Mouse (Mus musculus) cerebellum, adult 18-20 months (tissue): ENCODE measurements around the gene Nostrin.

Source experiments
- DNase-seq, 2 experiments: peaks; one replicate each; pipeline ENCODE4 v3.0.0; 2021

The Nostrin gene

DNA sequence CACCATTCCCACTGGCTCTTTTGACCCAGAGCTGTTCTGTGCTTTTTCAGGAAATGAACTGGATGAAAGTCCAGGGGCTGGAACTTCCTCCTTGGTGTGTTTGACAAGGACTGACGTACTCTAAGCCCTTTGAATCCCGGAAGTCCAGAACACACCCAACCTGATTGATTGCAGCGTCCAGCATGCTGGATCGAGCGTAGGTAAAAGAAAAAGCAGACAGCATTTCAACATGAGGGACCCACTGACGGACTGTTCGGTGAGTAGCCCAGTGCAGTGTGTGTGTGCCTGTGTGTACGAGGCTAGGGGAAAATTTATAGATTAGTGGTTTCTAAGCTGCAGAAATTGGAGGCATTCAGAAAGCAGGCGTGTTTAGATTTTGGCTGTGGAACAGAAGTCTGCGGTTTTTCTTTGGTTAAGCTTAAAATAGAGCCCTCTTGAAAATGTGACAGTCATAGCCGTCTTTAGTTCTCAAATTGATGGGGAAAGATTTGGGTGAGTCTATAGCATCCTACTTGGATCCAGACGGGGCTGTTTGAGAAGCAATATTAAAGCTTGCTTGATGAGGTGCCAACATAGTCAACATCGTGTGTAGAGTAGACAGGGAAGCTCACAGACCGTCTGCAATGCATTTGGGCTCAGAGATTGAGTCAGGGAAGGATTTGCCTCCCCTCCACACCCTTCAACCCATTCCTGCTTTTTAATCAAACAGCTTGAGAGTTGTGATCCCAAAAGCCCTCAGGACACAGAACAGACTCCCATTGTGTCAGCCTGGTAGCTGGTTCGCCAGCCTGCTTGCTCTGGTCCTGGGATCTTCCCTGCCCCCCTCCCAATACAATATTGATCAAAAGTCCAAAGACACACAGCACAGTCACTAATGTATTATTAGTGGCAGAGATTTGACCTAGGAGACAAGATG lies at the start of gene Nostrin:
TSS of gene Nostrin (plus strand) at position 140 of the 916 bp plus-strand sequence.
- no peak for DNase-seq

DNA sequence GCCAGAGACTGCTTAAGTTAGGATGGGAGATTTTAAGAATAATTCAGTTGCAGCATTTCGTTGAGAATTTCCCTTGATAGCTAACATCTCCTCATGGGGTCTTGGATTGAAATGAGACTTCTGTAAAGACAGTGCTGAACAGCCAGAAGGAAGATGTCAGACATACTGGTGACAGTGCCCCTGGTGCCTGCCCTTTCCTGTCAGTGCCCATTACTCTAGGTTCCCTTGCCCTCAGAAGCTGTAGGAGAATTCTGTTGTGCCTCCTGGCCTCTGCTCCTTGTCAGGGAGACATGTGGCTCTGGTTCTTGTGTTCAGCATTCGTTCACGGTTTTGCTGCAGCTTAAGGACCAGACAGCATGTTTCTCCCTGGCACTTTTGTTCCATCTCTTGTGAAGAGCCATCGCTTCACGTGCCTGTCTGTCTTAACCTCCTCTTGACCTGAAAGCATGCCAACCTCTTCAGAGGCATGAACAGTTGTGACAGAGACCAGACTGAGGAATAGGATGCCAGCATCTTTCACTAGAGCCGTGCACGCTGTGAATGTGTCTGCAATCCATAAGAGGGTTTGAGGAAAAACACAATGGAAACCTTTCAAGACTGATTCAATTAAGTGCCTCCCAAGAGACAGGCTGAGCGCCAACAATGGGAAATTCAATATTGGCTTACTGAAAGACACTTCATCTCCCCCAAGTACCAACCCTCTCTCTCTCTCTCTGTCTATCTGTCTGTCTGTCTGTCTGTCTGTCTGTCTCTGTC lies 48.9 kb upstream of the Nostrin start:
- DNase-seq: no peak

DNA sequence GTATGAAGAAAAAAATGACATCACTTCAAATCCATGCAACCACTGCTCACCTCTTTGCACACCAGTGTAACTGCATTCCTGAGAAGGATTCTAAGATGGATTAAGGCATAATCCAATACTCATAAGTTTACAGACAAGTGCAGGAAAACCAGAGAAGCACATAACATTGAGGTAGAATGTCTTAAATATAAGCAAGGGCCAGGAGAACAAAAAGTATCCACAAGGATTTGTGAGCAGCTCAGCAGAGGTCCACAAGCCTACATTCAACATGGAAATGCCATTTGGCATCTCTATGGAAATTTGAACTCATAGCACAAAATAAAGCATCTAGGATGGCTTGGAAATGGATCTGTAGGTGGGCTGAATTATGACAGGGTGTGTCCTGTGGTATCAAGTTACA lies 39.8 kb upstream of the Nostrin start:
- no peak for DNase-seq

DNA sequence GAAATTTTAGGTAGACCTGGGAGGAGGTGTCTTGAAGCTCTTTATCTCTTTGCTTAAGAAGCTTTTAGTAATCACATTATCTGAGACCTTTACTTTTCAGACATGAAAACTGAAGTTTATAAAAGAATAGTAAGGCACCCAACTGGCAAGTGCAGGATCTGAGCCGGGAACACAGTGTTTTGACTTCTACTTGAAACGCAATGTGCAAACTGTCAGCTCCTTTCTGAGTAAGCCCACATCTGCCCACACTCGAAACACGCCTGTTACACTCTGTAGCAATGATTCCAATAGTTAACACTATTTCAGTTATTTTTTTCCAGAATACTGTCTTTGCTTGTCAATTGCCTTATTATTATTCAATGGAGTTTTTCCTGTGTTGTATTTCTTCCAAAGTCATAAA lies 38.8 kb upstream of the Nostrin start:
- no peak for DNase-seq

DNA sequence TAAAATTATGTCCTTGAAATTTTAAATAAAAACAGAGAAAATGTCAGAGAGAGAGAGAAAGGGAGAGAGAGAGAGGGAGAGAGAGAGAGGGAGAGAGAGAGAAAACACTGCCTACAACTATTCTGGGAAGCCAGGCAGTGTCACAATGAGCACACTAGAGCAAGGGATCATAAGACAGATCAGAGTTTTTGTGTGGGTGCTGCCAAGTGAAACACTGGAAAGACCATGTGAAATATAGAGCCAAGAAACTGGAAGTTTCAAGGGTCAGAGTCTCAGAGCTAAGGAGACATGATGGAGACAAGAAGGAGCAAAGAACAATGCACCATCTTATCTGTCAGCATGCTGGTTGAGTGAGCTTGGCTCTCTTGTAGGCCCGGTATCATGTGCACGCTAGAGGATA lies 38.1 kb upstream of the Nostrin start:
- DNase-seq: no peak

DNA sequence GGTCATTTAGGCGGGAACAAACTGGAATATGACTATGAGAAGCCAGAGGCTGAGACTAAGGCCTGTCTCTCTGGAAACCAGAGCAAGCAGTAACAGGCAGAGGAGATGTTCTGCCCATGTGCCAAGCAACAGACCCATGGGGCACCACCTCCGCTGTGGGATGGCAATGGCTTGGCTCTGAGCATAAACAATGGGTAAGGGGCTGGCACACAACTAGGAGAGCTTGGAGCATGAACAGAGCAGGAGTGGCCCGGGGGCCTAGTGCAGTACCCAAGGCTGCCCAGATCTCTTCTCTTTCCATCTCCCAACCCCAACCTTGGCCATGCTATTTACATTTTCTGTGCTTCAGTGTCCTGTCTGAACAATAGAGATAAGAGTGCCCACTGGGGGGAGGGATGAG lies 36.9 kb upstream of the Nostrin start:
- no peak for DNase-seq

DNA sequence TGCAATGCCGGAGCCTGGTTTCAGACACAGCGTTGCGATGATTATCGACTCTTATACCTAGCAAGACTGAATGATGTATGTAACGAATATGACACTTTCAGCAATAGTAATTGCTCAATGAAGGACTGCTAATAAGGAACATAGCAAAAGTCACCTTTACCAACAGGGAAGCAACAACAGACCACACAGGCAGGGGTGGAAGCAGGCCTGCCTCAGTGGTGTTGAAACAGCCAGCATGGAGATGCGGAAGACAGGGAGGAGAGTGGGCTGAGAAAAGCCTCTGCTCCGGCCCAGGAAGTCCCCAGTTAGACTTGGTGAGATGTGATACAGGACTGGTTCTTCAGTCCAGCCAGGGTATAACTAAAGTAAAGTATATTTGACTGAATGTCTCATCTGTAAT lies 36.5 kb upstream of the Nostrin start:
- DNase-seq: no peak

DNA sequence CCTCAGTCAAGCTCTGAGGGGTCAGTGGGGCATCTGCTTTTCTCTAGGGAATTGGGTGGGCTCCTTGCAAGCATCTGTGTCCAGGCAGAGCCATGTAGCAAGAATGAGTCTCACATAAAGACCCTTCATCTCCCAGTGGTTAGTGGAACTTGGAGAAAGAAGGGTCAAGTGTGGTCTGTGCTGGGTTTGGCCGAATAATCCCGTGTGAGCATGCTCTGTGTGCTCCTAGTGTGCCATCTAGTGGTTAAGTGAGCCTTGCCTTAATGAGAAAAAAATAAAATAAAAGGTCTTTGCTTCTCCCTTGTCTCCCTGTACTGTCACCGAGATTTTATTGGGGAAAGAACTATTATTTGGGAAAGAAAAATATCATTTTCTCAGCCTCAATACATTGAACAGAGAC lies 34.9 kb upstream of the Nostrin start:
- DNase-seq: peak in 1 of 2 experiments; percentile 39

DNA sequence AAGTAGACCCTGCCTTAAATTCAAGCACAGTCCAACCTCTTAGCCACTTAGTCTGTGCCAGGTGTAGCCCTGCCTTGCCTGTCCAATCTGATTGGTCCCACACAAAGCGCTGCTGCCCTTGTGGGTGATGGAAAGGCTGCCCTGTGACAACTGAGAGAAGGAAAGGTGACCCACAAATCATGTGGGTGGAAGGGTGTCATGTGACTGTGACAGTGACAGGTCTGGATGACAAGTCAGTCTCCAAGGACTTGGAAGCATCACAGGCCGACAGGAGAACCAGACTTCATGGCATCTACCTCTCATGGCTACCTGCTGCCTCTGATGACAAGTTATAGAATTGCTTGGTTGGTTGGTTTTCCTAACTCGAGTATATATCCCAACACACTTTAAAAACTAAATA lies 32.1 kb upstream of the Nostrin start:
- DNase-seq: no peak

DNA sequence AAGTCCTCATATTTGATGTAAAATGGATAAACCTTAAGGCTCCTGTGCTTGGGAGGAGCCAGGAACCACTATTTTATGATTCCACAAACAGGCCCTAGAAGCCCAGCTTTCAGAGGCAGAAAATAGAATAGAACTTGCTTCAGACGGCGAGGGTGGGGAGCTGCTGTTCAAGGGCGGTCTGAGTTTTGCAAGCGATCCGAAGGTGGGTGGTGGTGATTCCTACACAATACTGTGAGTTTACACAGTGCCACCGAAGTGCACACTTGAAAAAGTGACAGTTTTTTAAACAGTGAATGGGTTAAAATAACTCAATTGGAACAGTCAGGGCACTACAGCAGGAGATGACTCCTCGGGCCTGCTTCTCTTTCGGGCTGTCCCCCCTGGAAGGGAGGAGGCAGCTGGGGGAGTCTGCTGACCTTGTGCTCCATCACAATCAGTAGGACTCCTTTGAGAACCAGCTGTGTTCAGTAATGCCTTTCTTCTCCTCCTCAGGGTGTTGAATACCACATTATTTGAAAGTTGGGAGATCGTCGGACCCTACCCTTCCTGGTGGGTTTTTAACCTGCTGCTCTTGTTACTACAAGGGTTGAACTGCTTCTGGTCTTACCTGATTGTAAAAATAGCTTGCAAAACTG lies 31.0 kb upstream of the Nostrin start:
- no peak for DNase-seq

DNA sequence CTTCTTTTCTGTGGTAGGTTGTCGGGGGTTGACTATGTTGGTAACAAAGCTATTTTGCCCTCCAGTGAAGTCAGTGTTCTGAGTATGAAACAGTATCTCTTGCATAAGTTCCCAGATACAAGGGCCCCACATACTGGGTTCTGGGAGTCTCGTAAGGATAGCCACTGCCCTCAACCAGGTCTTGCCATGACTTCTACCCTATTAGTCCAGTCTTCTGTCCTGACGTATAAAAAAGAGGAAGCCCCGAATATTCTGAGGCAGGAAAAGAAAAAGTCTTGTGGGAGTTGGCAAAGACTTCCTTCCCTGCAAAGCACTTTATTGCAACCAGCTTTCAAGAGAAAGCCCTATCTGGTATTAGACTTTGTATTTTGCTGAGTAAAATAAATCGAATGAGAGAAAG lies 26.4 kb upstream of the Nostrin start:
- DNase-seq: no peak

DNA sequence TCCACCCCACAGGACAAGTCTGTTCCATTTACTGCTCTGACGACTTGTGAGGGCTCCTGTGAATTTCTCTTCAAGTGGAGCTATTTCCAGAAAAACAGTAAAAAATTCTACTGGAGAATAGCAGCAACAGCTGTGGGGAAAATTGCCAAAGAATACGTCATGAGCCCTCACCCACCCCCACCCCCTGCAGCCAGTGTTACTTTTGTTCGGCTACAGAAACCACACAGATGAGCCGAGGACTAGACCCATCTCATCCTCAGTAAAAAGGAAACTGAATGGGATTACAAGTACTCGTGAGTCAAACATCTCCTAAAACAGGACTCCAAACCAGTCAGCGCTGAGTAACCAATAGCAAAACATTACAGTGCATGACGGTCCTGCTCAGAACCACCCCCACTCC lies 25.9 kb upstream of the Nostrin start:
- DNase-seq: no peak

DNA sequence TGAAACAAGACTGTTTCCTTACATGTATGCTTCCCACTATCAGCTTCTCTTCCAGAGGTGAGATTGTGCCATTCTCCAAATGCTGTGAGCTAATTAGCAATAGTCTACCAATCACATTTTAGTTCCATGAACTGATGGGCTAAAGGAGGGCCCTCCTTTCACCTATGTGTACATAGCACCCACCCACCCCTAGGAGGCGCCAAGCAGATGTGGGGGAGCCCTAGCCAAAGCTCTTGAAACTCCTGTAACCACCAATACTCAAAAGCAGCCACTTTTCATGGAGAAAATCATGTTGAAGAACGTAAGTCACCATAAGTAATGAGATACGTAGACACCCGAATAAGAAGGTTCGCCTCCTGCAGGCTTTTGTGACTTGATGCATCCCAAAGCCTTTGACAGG lies 23.0 kb upstream of the Nostrin start:
- DNase-seq: no peak

DNA sequence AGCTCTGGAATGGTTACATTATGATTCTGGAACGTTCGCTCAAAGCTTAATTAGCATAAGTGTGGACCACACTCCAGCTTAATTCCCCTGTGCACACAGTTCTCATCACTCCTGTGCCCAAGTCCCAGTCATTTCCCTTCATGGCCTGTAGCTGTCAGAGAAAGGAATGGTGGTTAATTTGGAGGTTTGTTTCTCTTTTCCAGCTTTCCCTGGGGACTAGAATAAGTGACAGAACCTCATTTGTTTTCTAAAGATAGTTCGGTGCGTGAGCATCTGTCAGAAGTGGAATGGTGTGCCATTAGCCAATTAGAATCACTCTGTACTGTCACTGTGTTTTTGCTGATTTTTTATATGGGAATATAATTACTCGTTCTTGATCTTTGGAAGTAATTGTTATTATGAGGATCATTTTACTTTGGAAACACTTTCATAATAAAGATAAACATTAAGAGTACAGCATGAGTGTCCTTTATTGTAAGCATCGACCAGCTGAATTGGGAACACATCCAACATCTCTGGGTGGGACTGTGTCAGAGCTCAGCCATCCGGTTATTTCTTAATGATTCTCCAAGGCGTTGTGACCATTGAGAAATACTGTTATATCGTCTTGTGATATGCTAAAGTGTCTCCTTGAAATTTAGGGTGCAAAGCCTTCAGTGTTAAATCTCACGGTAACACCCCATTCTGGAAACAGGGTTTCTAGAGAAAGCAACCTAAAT lies 21.6 kb upstream of the Nostrin start:
- DNase-seq: no peak

DNA sequence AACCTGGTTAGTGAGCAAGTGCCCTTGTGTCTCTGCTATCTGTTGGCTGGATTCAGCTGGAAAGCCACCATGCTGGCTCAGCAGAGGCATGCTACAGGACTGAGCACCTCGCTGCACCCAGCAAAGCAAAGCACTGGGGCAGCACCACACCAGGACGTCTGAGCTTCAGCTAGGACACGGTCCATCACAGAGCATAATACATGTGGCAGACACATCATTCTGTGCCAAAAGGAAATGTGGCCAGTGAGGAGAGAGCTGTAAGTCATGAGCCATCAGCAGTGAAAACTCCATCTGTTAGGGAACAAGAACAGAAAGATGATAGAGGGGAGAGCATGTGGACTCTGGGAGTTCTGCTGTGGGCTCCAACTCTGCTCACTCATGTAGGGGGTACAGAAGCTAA lies 19.7 kb upstream of the Nostrin start:
- no peak for DNase-seq

DNA sequence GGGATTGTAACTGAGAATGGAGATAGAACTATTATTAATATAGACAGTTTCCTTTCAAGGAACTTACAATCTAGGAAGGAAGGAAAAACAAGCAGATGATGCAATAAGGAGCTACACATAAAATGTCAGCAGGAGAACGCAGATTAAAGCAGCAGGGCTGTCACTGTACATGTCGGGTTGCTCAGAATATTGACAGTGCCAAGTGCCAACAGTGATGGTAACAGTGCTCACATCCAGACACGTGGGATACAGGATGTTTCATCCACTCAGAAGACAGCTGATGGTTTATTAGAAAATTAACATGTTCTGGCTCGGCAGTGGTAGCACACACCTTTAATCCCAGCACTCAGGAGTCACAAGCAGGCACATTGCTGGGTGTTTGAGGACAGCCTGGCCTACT lies 18.8 kb upstream of the Nostrin start:
- no peak for DNase-seq

DNA sequence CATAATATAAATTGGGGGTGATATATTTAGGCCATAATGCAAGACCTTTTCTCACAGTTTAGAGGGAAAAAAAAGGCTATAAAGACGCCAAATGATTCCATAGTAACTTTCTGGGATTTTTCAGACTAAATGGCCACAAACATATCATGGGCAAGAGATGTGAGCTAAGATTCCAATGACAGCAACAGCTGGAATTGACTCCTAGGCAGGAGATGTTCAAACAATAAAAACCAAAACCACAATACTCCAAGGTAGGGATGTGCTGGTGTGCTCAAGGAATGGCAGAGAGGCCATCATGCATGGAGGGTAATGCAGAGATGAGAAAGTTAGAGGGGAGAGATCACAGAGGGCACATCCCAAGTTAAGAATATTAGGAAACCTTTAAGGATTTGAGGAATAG lies 16.6 kb upstream of the Nostrin start:
- DNase-seq: no peak

DNA sequence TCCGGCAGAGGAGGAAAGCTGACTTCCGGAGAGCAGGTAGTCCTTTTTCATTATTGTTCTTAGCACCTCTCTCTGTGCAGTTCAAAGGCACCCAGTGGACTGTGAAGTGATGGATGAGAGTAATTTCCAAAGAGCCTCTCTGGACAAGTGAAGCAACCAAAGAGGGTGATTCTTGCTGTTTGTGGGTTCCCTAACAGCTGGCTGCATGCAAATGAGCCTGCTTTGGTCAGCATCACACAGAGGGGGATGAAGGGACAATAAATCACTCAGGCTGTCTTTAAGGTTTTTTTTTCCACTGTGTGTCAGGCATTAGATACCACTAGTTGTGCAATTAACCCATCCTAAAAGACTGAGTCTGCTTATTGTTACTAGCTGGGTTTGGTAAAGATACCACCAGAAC lies 15.9 kb upstream of the Nostrin start:
- DNase-seq: no peak

DNA sequence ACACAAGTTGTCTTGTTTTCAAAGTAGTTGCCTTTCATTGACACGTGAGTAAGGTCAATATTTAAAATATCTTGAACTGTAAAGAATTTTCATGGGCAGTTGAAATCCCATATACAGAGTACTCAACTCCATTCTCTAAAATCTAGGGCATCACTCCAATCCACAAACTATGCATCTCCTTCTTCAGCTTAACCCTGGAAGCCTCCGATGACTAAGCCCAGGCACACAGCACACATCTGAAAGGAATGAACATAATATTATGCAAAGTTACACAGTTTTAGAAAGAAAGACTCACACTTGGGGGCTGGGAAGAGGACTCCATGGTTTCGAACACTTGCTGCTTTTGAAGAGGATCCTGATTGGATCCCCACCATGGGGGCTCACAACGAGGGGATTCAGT lies 13.9 kb upstream of the Nostrin start:
- DNase-seq: no peak

DNA sequence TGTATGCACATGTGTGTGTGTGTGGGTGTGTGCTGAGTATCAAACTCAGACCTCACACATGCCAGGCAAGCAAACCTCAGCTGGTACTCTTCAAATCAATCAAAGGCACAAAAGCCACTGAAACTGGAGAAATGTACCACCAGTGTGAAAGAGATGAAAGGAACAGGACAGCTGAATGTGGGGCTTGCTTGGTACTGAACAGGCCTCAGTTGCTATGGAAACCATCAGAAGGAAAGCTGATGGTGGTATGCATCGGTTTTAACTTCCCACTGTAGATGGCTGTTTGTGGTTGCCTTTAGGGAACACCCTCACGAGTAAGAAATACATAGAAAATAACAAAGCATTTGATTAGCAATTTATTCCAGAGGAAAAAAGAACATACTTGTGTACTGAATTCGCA lies 10.2 kb upstream of the Nostrin start:
- DNase-seq: no peak

DNA sequence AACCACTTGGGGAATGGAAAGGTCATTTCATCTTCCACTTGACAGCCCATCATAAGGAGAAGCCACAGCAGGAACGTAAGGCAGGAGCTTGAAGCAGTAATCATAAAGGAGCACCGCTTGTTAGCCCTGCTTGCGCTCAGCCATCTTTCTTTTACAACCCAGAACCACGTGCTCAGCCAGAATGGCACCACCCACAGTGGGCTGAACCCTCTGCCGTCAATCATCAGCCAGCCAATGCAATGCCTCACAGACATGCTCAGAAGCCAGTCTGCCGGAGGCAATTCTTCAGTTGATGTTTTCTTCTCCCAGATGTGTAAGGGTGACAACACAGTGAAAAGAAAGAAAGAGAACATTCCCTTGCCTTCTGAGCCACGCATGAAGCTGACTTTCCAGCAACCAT lies 7.3 kb upstream of the Nostrin start:
- no peak for DNase-seq

DNA sequence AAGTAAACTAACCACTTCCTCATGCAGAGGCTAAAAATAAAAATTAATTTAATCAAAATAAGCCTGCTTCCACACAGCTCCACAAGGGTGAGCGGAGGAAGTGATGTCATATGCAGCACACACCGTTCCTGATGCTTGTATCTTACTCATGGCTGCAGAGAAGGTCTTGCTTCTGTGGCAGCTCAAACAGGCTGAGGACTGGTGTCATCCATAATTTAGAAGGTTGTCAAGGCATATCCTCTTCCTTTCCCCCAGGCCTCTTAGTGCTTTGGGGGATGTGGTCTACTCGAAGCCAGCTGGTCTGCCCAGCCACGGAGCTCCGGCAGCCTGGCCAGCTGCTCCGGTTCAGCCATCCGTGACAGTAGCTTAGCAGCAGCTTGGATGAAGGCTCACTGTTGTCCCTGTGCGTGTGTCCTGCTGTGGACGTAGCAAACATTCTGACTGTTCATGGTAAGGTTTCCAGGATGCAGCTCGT lies 6.6 kb upstream of the Nostrin start:
- DNase-seq: no peak
